Mouse (Mus musculus): ENCODE measurements around the gene Gtf2h1. TPM values are rescaled to one million over a fixed set of nuclear protein-coding genes. Genes with fewer than 3 reads are reported as not detected.

Gene Gtf2h1
- polyA plus RNA-seq (2014; fragmentation: Illumina TruSeq; extraction: RNeasy Lipid Tissue Mini Kit (QIAGEN cat#74804); ENCODE audit: low read depth, low replicate concordance): 25.4 TPM

DNA sequence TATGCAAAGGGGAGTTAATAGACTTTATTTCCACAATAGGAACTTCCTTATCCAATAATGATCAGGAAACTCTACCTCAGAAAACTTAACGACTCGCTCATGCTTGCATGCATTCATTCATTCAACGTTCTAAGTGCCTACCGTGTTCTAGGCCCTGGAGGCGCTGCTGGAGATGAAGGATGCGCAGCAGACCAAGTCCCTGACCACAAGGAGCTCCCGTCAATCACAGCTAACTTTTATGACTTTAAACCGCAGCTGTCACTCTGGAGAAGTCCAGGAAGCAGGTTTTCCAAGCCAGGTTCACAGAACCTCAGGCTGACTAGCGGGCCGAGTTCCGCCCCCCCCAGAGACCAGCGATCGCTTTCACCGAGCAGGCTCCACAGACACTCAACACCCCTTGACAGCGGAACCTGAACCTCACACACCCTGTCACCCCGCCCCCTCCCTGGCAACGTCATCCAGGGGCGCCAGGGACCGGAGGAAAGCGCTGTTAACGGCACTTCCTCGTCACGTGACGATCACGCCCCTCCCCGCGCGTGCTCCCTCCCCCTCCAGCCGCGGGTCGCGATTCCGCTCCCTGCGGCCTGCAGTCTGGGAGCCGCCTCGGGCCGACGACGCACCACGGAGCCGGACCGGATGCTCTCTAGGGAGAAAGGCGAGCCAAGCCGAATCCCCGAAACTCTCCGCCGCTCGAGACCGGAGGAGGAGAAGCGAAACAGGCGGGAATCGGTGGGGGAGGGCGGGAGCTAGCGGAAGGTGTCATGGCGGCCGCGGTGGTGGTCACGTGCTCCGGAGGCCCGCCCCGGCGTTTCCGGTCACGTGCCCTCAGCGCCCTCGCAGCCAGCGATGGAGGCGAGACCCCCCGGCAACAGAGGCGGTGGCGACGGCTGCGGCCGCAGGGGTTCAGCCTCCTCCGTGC, at the start of gene Gtf2h1, which contains the start of gene Hps5:
Gtf2h1 (plus strand) TSS at position 817 of the 919 bp plus-strand sequence.
Hps5 (minus strand) TSS at position 778 of the 919 bp plus-strand sequence.

DNA sequence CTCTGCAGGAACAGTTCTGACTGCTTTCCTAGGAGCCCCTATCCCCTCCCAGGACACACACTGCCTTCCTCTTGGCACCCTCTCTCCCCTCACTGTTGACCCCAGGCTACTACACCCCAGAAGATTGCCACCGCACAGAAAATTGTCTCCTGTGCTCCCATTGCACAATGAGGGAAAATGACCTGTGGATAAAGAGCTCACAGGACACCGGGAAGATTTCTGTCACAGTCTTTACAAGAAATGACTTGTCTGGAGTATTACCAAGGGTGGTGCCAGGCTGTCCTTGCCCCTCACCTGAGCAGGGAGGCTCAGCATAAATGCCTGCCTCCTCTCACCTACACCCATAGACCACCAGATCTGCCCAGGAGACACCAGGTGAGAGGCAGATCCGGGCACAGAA, 44.4 kb upstream of the Gtf2h1 start, which contains the start of gene Saa2:
Saa2 (plus strand) TSS at position 301 of the 400 bp plus-strand sequence.

DNA sequence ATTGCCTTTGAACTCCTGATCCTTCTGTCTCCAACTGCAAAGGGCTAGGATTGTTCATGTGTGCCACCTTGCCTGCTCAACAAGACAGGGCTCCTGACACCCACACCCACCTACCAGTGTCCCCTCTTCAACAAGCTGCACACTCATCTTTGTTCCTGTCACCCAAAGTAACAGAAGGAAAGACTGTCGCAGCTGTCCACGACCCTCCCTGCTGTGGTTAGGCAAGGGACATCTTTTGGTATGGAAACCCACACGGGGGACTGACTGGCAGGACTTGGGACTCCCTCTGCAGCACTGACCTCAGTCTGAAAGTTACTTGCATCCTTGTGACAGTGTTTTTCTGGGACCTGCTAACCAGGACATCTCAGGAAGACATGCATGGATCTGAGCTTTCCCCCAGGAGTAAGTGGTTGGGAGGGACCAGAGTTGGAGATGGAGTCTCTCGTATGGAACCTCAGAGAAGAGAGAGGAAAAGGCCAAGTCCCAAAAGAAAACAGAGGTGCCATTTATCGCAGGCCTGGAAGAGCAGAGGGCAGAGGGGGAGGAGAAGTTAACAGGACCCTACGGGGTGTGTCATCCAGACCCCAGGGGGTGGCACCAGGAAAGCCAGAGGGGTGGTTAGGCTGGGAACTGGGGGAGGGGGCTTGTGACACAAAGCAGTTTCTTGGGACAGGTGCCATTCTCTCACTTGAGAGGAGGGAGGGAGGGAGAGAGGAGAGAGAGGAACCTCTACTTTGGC, 45.1 kb downstream of the Gtf2h1 start, which contains the start of gene Ldha:
Ldha (plus strand) TSS at position 689 of the 739 bp plus-strand sequence.

GRCm38 (mm10) chr7:46860996-46861395, 65.1 kb downstream of the Gtf2h1 start, which contains the start of gene Ldhc:
Gene Ldhc, plus strand, starts transcription at chr7:46861203.

Other genes starting within 250 kb of the Gtf2h1 start
- gene Sergef, start 156.3 kb upstream of the Gtf2h1 start, polyA plus RNA-seq (2014; fragmentation: Illumina TruSeq; extraction: RNeasy Lipid Tissue Mini Kit (QIAGEN cat#74804); ENCODE audit: low read depth, low replicate concordance): 6.6 TPM
- gene Tph1, start 123.6 kb upstream of the Gtf2h1 start, polyA plus RNA-seq (2014; fragmentation: Illumina TruSeq; extraction: RNeasy Lipid Tissue Mini Kit (QIAGEN cat#74804); ENCODE audit: low read depth, low replicate concordance): 0.60 TPM
- 6.0 TPM for gene Saal1, start 85.4 kb upstream of the Gtf2h1 start, polyA plus RNA-seq (2014; fragmentation: Illumina TruSeq; extraction: RNeasy Lipid Tissue Mini Kit (QIAGEN cat#74804); ENCODE audit: low read depth, low replicate concordance)
- 8.2 TPM for gene Saa3, start 80.4 kb upstream of the Gtf2h1 start, polyA plus RNA-seq (2014; fragmentation: Illumina TruSeq; extraction: RNeasy Lipid Tissue Mini Kit (QIAGEN cat#74804); ENCODE audit: low read depth, low replicate concordance)
- gene Saa4, start 63.5 kb upstream of the Gtf2h1 start, polyA plus RNA-seq (2014; fragmentation: Illumina TruSeq; extraction: RNeasy Lipid Tissue Mini Kit (QIAGEN cat#74804); ENCODE audit: low read depth, low replicate concordance): not detected
- gene Saa1, start 53.1 kb upstream of the Gtf2h1 start, polyA plus RNA-seq (2014; fragmentation: Illumina TruSeq; extraction: RNeasy Lipid Tissue Mini Kit (QIAGEN cat#74804); ENCODE audit: low read depth, low replicate concordance): 0.63 TPM
- gene Saa2, start 44.3 kb upstream of the Gtf2h1 start, polyA plus RNA-seq (2014; fragmentation: Illumina TruSeq; extraction: RNeasy Lipid Tissue Mini Kit (QIAGEN cat#74804); ENCODE audit: low read depth, low replicate concordance): not detected
- gene Hps5, start within 50 bp of the Gtf2h1 start, polyA plus RNA-seq (2014; fragmentation: Illumina TruSeq; extraction: RNeasy Lipid Tissue Mini Kit (QIAGEN cat#74804); ENCODE audit: low read depth, low replicate concordance): 26.3 TPM
- gene Ldha, start 45.4 kb downstream of the Gtf2h1 start, polyA plus RNA-seq (2014; fragmentation: Illumina TruSeq; extraction: RNeasy Lipid Tissue Mini Kit (QIAGEN cat#74804); ENCODE audit: low read depth, low replicate concordance): 398 TPM
- gene Ldhc, start 65.1 kb downstream of the Gtf2h1 start, polyA plus RNA-seq (2014; fragmentation: Illumina TruSeq; extraction: RNeasy Lipid Tissue Mini Kit (QIAGEN cat#74804); ENCODE audit: low read depth, low replicate concordance): 73.9 TPM
- gene Tsg101, start 123.9 kb downstream of the Gtf2h1 start, polyA plus RNA-seq (2014; fragmentation: Illumina TruSeq; extraction: RNeasy Lipid Tissue Mini Kit (QIAGEN cat#74804); ENCODE audit: low read depth, low replicate concordance): 89.0 TPM
- gene Uevld, start 162.4 kb downstream of the Gtf2h1 start, polyA plus RNA-seq (2014; fragmentation: Illumina TruSeq; extraction: RNeasy Lipid Tissue Mini Kit (QIAGEN cat#74804); ENCODE audit: low read depth, low replicate concordance): 15.0 TPM
- gene Gm9999, start 187.5 kb downstream of the Gtf2h1 start, polyA plus RNA-seq (2014; fragmentation: Illumina TruSeq; extraction: RNeasy Lipid Tissue Mini Kit (QIAGEN cat#74804); ENCODE audit: low read depth, low replicate concordance): 45.0 TPM
- 20.6 TPM for gene Spty2d1, start 212.3 kb downstream of the Gtf2h1 start, polyA plus RNA-seq (2014; fragmentation: Illumina TruSeq; extraction: RNeasy Lipid Tissue Mini Kit (QIAGEN cat#74804); ENCODE audit: low read depth, low replicate concordance)